Mouse (Mus musculus): ENCODE results near the gene Zbtb9.

Zbtb9 gene

DNA sequence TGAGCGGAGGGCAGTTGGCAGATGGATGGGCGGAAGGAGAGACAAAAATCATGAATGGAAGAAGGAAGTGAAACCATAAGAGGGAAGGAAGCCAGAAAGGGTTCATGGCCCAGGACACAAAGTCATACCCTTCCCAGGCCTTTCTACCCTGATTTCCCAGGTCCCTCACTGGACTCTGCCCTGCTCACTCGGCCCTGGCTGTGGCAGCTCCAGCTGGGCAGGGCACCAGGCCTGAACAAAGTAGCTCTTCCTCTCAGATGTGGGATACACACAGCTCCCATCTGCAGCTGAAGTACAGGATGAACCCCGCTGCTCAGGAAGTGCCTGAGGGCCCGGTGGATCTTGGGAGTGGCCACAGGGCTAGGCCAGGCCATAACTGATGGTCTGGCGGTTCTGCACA is 69.9 kb downstream of the Zbtb9 start:
- no peak for DNase-seq

DNA sequence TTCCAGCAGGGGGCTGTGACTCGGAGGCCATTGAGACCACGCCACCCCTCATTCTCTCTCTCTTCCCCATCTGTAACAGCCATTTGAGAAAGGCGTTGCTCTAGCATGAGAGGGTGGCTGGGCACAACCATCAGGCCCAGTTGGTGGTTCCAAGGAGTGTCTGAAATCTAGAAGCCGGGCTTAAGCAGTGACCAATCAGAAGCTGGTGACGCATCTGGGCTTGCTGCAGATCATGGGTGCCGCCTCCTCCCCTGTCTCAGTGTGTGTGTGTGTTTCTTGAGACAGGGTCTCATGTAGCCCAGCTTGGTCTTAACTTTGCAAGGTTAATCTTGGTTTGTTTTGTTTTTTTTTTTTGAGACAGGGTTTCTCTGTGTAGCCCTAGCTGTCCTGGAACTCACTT is 72.2 kb downstream of the Zbtb9 start:
- DNase-seq, result no peak

DNA sequence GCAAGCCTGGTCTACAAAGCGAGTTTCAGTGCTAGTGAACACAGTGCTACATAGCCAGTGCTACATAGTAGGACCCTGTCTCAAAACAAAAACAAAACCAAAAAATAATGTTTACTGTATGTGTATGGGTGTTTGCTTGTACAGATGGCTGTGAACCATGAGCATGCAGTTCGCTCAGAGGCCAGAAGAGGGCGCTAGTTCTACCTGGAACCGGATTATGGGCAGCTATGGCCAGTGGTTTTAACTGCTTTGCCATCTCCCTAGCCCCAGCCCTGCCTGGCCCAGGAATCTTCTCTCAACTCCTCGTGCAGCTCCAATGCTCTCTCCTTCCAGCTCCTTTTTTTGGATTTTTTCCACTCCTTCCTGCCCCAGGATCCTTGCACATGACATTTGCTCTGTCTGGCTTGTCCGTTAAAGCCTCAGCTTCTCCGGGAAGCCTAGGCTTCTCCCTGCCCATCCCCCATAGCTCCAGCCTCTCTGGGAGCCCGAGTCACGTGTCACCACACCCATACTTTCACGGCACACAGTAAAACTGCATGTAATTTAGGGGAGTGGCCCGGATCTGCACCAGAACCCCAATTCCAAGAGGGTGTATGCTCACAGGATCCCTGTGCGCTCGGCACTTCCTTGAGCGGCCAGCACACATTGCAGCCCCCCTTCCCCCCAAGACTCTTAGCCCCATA is 74.9 kb downstream of the Zbtb9 start:
- DNase-seq, result no peak

DNA sequence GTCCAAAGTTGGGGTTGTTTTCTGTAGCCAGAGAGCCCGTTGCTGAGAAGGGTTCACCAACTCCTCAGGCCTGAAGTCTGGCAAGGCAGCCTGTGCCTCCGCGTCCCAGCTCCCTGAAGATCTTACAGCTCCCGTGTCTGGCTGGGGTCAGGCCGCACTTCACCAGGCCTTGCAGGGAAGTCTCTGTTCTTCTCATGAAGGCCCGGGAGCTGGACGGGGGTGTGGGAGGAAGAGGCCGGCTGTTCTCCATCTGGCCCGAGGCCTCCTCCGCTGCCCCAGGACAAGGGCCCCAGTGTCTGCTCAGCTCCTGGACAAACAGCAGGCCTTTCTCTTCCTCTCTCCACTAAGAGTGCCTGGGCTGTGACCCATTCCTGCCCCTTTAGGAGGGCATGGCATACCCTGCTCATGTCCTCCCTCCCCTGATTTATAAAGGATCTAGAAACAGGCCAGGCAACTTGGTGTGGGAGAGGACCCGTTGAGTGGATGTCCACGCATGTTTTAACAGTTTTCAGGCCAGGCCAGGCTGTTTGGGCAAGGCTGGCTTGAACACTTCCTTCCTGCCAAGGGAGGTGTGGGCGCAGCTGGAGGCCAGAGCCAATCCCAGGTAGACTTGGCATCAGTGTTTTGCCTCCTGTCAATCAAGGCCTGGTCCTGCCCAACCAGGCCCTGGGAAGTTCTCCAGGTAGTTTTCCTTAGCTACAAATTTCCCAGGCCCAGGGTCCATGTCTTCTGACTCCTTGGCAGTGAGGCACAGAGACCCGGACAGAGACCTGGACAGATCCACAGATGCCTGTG is 75.7 kb downstream of the Zbtb9 start:
- peak; percentile 52 for DNase-seq

DNA sequence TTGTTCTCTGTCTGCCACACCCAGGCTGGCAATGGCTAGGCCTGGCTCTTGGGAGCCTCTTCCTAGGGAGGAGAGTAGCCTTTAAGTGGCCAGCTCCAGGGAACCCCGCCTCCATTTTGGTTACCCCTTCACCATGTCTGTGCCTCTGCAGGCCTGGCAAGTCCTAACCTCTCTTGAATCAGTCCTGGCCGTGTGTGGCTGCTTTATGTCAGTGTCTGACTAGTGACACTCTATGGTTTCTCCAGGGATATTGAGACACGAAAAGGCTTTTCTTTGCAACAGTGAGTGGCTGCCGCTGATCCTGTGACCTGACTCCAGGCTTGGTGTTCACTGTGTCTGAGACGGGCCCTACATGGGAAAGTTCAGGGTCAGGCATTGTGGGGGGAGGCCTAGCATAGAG is 77.9 kb downstream of the Zbtb9 start:
- no peak for DNase-seq

DNA sequence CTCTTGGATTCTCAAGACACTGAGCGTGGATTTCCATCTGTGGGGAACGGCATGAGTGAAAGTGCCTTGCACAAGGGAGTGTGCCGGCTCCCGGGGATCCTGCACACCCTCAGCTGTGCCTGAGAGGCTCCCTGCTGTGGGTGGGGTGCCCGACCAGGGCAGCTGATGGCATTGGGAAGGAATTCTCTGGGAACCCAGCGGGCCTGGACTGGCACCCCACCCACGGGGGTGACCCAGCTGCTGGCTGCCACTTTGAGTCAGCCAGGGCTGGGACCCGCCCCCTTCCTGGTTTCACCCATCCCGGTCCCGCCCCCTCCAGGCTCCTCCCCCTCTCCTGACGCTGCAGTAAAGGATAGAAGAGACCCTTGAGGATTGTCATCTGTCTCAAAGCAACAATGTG is 78.5 kb downstream of the Zbtb9 start:
- DNase-seq, result peak; percentile 67

DNA sequence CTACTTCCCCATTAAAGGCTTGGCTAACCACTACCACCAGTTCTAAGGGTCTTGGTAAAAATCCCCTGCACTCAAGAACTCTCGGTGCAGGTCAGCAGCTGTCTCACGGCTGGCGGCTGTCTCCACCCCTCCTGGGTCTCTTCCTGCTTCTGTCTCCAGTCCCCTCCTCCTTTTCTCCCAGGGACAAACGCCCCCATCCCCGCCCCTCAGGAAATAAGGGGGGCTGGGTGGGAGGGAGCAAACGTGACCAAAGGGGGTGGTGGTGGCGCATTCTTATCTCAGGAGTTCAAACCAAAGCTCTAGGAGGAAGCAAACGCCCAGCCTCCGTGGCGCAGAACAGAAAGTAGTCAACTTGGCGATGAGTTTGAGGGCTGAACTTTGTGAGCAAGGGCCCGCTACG is 83.2 kb downstream of the Zbtb9 start:
- DNase-seq, result peak; percentile 78

DNA sequence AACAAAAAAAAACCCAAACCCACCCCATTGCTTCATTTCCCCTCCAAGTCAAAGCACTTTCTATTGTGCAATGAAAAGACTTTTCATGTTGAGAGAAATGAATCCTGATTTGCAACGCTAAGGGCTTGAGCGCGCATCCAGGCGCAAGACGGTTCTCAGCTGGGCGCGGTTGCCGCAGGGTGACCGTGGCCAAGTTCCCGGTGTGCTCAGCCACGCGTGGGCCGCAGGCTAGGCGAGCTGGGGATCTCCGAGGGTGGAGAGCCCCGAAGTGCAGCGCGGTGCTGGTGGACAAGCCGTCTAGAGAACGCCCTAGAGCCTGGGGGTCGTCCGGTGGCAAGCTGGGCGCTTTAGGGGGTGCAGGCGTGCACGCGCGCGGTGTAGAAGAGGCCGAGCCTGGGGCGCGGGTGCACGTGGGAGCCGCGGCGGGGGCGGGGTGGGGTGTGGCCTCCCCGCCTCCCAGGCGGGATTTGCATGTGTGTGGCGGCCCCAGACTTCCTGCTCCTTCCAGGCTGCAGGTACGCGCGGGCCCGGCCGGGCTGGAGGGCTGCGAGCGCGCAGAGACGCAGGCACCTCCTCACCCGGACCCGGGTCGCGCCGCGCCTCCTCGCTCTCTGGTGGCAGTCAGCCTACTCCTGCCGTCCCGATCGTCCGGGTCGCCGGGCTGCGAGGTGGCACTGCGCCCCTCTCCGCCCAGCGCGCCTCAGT is 84.0 kb downstream of the Zbtb9 start, which contains the start of gene Itpr3:
TSS of gene Itpr3 (plus strand) at position 493 of the 705 bp plus-strand sequence.
- peak; percentile 80 for DNase-seq

DNA sequence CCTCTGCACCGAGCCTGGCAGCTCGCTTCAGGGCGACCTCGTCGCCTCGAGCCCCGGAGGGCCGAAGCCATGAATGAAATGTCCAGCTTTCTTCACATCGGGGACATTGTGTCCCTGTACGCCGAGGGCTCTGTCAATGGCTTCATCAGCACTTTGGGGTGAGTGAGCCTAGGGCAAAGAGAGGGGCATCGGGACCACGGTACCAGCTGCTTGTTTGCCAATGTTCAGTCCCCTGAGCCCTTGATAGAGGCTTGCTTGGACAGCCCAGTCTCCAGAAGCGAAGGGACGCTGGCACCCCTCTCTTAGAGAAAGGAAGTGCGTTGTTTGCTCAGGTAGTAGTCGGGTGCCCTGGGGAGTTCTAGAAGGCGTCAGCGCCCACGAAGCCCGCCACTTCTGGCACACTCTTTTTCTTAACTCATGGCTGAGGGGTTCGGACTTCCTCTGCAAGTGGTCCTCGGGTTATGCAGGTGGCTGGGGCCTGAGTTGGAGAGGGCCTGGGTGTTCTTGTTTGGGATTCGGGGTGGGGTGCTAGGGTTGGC is 84.6 kb downstream of the Zbtb9 start:
- DNase-seq, result no peak
